Mouse (Mus musculus): ENCODE data around the gene Syt15.

Gene Syt15

DNA sequence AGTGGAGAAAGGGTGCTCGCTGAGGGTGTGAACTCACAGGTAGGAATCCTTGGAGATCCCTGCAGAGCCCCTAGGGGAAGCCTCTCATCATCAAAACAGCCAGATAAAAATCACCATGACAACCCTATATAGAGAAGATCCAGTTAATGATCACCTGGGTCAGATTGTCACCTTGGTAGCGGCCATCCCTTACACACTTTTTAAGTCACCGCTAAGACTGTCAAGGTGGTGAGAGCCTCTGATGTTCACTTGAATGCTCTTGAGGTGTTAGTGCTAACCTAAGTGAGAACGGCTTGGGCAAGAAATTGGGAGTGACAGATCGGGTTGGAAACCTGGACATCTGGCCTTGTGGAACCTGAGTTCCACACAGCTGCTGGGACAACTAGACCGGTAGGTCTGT lies at the start of gene Syt15:
Gene Syt15 (plus strand): TSS at position 301 of the 400 bp plus-strand sequence.
- no peak for DNase-seq

- DNase-seq = no peak
Measured at GRCm38 (mm10) chr14:34171107-34171506, 48.3 kb upstream of the Syt15 start.

GRCm38 (mm10) chr14:34179351-34179750 lies 40.0 kb upstream of the Syt15 start:
- no peak for DNase-seq

GRCm38 (mm10) chr14:34183101-34183500 lies 36.3 kb upstream of the Syt15 start:
- DNase-seq = peak; percentile 25 to 30

DNA sequence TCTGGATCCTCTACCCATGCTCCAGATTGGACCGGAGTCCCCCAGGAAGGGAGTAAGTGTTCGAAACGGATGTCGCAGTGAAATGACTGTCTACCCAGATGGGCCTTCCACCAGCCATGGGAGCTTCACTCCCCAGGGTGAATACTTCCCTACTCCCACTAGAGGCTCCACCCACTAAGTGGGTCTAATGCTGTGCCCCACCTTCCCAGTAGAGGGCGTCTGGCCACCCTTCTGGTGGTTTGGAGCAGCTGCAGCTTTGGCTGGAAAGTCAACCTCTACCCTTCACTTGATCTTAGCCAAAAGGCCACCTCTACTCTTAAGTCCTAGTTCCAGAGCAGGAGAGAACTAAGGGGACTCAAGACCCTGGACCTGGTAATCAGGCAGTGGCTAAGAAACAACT lies 30.8 kb upstream of the Syt15 start:
- peak; percentile 41 to 78 for DNase-seq

- no peak for DNase-seq
Measured at GRCm38 (mm10) chr14:34190361-34190760, 29.0 kb upstream of the Syt15 start.

- DNase-seq = no peak
Measured at GRCm38 (mm10) chr14:34193879-34194278, 25.5 kb upstream of the Syt15 start.

DNA sequence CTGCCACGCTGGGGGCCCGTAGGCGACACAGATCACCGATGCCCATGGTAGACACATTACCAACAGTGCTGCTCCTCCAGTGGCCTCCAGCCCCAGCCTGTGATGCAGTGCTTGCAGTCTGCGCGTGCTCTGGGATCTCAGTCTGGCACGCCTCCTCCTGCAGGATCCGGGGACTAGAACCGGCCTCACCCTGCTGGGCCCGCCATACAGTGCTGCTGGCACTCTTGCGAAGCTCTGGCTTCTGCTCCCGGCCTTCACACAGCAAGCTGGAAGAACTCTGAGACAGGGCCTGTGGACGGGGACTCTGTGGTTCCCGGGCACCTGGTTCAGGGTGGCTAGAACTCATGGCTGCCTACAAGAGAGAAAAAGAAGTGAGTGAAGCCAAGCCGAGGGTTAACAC lies 23.9 kb upstream of the Syt15 start:
- no peak for DNase-seq

GRCm38 (mm10) chr14:34196706-34197105 lies 22.7 kb upstream of the Syt15 start:
- peak in 1 of 2 experiments; percentile 15 for DNase-seq

- peak in 1 of 2 experiments; percentile 13 for DNase-seq
Measured at GRCm38 (mm10) chr14:34200738-34201230, 18.6 kb upstream of the Syt15 start.

DNA sequence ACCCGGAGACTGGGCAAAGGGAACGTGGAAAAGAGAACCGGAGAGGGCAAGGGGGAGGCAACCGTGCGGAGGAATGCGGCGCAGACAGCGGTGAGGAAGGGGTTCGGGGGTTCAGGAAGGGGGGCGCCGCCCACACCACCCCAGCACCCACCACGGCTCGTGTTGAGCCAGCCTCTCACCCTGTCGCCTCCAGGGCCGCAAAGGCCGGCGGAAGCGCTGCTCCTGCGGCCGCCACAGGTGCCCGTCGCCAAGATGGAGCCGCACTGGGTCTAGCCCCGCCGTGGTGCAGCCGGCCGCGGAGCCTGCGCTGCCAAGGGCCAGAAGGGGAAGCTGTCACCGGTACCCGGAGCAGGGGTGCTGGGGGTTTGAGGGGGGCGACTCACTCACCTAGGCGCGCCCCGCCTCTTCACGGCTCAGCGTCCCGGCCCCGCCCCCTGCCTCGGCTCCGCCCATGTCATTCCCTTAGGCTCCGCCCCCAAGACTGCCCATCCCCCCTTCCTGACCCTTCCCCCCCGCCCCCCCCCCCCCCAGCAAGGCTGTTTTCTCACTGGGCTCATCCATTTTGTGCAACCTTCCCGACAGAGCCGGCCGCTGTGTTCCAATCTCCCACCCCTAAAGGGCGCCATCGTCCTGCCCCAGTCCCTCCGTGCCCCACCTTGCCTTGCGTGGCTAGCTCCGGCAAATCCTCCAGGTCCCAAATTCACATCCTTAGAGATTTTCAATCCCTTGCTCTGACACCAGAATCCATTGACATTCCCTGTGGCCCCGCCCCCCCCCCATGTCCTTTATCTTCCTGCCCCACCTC lies 18.0 kb upstream of the Syt15 start, which contains the start of gene Gprin2:
Gene Gprin2 (minus strand): TSS at position 423 of the 805 bp plus-strand sequence.
- DNase-seq = peak in 1 of 2 experiments; percentile 15

GRCm38 (mm10) chr14:34207996-34208395 lies 11.4 kb upstream of the Syt15 start:
- no peak for DNase-seq

DNA sequence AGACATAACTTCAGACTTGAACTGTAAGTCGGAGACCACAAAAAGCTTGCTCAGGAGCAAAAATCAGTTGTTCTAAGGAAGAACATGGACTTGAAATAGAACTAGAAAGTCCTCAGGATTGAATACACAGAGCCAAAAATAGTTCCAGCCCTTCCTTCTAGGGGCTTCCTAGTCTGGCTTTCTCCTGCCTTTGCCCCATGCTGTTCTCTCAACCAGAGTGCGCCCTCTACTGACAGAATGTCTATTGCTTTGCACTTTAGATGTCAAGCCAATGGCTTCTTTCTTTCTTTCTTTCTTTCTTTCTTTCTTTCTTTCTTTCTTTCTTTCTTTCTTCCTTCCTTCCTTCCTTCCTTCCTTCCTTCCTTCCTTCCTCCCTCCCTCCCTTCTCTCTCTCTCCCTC lies 10.7 kb upstream of the Syt15 start:
- DNase-seq = peak in 1 of 2 experiments; percentile 32

GRCm38 (mm10) chr14:34209080-34209479 lies 10.3 kb upstream of the Syt15 start:
- DNase-seq = no peak

DNA sequence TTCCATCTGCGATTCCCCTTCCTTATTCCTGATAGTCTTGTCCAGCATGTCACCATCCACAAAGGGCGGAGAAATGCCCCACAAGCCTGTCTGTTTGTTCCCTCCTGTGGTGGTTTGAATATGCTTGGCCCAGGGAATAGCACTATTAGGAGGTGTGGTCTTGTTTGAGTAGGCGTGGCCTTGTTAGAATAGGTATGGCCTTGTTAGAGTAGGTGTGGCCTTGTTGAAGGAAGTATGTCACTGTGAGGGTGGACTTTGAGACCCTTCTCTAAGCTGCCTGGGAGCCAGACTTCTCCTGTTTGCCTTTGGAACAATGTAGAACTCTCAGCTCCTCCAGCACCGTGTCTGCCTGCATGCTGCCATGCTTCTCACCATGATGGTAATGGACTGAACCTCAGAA lies 9.5 kb upstream of the Syt15 start:
- no peak for DNase-seq

DNA sequence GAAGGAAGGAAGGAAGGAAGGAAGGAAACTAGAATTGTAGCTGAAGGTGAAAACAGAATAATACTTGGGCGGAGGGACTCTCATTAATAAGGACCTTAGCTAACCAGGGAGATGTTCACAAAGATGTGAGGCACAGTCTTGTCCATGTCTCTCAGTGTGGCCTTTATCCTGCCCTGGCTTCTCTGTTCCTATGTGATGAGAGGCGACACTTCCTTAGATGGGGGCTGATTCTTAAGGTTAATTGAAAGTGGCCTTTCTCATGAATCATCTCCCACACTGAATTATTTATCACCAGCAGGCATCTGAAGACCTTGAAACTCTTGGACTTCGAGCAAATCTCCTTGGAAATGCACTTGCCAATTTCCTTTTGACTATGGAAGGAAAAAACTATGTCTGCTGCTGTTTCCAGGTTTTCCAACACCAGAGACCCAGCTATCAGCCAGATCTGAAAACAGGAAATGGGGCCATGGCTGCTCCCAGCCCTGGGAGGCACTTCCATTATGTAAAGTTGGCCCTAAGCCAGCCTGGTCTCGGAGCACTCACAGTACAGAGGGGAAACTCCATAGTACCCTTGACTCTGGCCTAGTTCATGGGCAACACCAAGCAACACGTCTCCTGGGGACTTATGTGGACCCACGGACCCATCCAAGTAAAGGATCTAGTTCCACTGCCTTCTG lies 3.8 kb upstream of the Syt15 start:
- peak in 1 of 2 experiments; percentile 18 for DNase-seq

- no peak for DNase-seq
Measured at GRCm38 (mm10) chr14:34219786-34220198, 397 bp downstream of the Syt15 start.

DNA sequence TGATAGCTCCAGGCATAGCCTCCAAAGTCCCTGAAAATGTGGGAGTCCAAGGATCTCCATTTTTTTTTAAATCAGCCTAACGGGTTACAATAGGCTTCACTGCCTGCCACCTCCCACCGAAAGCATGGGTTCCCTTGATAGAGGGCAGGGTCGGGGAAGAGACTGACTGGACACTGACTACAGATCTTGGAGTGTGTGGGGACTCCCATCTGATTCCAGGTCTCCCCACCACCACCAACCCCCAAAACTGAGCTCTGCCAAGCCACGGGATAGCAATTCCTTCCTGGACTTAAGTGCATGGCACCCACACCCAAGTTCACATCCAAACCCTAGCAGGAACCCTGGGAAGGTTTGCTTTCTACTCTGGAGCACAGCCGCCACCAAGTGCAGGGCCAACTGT lies 1.0 kb downstream of the Syt15 start:
- no peak for DNase-seq

DNA sequence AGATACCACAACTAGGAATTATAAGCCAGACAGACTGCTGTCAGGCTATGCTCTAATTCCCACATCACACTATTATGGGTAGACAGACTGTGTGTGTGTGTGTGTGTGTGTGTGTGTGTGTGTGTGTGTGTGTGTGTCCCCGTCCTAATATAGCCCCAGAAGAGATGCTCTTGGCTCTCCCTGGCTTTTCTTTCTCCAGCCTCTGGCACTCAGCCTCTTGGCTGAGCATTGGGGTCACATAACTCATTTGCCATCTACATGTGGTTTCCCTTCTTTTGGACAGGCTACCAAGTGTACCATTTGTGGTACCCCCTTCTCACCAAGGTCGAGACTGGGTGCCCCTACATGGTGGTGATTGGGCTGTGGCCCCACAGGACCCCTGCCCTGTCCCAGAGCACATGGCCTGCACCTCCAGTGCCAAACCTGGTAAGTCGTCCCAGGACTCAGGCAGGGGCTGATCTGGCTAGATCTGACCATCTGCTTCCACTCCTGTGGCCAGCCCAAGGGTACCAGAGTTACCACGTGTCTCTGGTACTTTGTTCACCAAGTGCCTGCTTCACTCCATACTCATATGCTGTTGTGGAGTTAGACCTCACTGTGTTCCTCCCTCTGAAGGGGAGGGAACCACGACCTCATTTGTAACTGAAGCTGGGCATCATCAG lies 2.2 kb downstream of the Syt15 start:
- no peak for DNase-seq

- no peak for DNase-seq
Measured at GRCm38 (mm10) chr14:34223362-34223898, 4.0 kb downstream of the Syt15 start.

DNA sequence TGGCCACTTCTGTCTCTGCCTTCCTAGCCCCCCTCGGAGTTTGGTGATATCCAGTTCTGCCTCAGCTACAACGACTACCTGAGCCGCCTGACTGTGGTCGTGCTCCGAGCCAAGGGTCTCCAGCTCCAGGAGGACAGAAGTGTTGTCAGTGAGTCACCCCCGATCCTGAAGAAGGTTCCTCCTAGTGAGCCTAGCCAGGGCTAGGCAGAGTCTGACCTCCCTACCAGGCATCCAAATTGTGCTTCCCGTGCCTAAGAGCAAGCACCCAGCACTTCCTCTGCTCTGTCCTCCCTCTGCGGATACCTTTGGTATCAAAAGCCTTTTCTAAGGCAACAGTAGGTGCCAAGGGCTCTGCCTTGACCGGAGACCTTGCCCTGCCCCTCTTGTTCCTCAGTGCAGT lies 6.6 kb downstream of the Syt15 start:
- DNase-seq = no peak

DNA sequence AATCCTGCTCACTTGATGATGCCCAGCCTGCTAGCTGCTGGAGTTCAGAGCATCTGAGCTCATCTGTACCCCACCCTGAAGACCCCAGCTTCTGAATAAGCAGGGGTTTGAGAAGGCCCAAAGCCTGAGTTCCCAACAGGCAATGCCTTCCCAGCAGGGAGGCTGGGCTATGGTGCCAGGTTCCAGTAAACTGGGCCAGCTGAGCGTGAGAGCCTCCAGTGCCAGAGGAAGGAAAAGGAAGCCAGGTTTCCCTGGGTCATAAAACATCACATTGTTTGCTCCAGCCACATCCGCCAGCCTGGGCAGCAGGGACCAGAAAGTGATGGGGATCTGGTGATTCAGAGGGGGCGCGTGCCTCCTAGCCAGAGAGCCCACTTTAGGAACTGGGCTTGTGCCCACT lies 7.2 kb downstream of the Syt15 start:
- no peak for DNase-seq

DNA sequence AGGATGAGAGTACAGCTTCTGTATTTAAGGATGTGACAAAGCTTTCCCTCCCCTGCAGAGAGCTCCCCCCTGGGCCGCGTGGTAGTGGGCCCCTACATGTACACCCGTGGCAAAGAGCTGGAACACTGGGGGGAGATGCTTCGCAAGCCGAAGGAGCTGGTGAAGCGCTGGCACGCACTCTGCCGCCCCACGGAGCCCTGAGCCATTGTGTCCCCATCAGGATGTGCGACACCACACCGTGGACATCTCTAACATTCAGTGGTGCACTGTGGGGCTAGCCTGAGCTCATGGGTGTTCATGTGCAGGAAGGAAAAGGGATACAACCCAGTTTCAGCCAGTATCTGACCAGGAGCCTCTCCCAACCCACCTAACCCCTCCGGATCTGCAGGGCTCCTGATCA lies 8.6 kb downstream of the Syt15 start:
- no peak for DNase-seq

All from kidney, adult 8-10 months (tissue).